Mouse (Mus musculus) urinary bladder, postnatal 36 days (tissue): ENCODE data around the gene Smoc1.

ENCODE experiments used
- DNase-seq, 2 experiments: peaks; one replicate each; pipeline ENCODE4 v3.0.0; 2022; ENCODE audit warnings: low spot score in 2 of 2, mixed read lengths in 1 of 2

Gene Smoc1

DNA sequence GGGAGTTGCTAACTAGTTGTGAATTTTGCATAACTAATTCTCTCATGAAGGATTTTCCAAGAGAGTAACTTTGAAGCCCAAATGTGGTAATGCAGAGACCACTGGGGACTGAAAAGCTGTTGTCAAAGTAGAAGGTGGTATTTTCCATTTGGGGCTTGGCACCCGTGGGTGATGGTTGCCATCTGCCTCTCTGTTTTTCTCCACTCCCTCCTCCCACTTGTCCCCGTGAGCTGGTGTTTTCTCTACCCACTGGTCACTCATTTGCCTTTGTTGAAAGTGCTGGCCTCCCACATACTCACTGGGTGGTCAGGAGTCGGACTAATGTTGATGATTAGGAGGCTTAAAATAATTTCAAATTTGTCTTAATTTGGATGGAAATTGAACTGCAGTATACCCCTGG, 104.1 kb downstream of the Smoc1 start:
- DNase-seq, result no peak

DNA sequence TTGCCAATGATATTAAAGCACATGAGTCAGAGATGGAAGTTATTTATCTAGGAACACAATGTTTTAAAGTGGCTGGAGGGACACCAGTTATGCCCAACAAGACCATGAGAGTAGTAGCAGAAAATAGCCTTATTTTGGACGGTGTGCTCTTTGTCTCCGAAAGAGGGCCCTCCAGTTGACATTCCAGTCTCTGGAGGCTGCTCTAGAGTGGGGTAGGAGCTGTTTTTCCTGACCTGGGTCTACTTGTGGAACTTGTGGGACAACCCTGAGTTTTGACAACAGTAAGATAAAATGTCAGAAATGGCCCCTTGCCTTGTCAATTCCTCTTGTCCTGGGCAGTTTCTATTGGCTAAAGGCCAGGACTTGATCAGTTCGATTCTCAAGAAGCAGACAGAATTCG, 104.5 kb downstream of the Smoc1 start:
- DNase-seq, result no peak

GRCm38 (mm10) chr12:81133055-81133665, 106.6 kb downstream of the Smoc1 start:
- peak in 1 of 2 experiments; percentile 13 for DNase-seq

GRCm38 (mm10) chr12:81138217-81138616, 111.6 kb downstream of the Smoc1 start:
- DNase-seq, result no peak

DNA sequence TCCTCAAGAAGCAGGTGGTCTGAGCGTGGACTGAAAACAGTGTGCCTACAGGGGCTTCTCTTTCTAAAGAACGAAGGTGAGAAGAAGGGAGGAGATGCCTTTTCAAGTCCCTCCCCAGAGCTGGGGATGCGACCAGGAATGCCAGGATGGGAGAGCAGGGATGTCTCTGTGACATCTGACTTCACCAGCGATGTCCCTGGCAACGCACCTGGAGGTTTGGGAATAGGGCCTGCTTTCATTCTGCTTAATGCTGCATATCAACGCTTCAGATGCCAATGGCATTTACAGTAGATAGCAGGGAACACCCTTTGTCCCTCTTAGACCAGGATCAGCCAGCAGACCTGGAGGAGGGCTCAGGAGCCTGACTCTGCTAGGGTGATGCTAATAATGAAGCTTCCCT, 112.9 kb downstream of the Smoc1 start:
- no peak for DNase-seq

DNA sequence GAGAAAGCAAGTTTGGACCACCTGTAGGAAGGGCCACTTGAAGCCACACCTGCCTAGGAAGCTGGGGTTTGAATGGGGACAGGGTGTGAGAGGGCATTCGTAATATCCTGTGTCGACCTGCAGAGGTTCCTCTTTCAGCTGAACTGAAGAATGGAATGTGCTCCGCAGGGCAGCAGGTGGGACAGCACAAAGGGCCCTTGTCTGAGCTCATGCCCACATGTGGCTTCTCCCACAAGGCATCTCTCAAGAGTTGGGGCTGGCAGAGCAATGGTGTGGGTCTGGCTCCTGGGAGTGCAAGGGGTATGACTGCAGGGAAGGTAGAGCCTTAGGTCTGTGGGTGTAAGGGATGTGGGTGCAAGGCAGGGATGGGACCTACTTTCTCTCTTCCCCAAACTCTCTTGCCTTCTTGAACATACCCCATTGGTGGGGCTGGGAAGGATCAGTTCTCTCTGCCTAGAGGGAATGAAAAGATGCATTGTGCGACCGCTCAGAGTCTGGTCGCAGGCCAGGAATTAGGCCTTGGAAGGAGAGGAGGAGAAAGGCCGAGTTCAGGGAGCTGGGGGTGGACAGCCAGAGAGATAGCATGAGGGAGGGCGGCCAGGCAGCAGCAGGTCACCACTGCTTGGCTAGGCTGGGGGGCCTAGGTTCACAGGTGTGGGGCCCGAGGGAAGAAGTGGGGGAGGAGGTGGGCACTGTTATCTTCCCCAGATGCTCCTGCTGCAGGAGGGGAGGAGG, 114.2 kb downstream of the Smoc1 start:
- DNase-seq, result no peak

GRCm38 (mm10) chr12:81141329-81141711, 114.7 kb downstream of the Smoc1 start:
- no peak for DNase-seq

DNA sequence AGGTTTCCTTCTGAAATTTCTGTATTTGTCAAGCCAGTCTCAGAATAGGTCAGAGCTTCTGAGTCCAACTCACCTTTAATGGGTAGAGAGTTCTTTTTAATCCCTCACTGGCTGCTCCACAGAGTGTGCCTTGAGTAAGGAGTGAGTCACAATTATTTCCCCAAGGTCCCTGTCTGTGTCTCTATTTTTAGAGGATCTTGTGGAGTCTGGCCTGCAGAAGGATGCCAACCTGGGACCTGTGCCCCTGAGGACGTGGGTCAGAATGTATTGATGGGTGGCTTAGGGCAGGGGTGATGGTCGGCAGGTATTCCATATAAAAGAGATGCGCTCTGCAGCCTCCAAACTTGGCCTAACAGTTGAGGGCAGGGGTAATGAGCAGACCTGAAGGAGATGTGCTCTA, 115.6 kb downstream of the Smoc1 start:
- DNase-seq, result no peak

- no peak for DNase-seq
Measured at GRCm38 (mm10) chr12:81144201-81144600, 117.6 kb downstream of the Smoc1 start.

GRCm38 (mm10) chr12:81146417-81147180, 120.0 kb downstream of the Smoc1 start:
- no peak for DNase-seq

- no peak for DNase-seq
Measured at GRCm38 (mm10) chr12:81147956-81148355, 121.3 kb downstream of the Smoc1 start.

DNA sequence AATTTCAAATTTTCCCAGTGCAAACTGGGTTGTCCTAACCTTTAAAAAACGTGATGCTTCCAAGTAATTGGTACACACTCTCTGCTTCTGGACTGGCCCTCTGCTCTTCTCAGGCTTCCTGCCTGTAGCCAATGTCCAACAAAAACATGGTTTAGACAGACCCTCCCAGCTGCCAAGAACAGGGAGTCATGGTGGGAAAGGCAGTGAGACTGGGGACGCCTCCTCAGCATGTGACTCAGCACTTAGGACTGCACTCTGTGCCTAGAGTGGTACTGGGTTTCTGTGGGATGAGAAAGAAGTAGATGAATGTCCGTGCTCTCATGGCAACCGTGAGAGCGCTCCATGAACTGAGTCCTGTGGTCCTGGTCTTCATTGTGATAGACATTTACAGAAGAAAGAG, 124.3 kb downstream of the Smoc1 start:
- no peak for DNase-seq

DNA sequence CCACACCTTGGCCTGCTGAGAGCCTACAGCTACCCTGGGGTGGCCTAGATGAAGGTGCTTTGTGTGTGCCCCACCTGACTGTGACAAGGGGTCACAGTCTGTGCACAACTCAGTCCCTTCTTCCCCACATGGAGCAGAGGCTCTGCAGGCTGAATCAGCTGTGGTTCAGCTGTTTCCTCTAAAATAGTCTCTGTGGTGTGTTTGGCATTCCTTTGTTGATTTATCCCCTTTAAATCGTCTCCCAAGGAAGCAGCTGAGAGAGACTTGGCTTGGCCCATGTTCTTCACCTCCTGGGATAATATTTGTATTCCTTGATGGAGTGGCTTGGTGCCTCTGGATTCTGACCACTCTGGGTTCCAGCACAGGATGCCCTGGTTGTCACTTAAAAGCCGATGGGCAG, 125.5 kb downstream of the Smoc1 start:
- DNase-seq, result no peak

GRCm38 (mm10) chr12:81155675-81156074, 129.1 kb downstream of the Smoc1 start:
- peak; percentile 20 to 44 for DNase-seq

DNA sequence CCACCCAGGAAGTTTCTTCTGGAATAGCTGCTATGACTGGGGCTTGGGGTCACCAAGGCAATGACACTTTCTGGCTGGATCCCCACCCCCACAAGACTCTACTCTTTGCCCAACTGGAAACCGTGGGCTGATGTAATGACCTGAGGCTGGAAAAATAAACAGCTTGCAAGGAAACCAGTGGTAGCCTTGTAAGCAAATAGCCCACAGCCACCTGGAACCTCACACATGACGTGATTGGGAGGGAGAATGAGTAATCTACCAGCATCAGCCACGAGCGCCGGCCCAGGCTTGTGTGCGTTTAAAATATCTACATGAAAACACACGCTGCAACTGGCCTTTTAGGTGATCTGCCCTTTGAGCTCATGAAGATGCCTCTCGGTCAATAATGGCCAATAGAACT, 130.2 kb downstream of the Smoc1 start:
- no peak for DNase-seq

DNA sequence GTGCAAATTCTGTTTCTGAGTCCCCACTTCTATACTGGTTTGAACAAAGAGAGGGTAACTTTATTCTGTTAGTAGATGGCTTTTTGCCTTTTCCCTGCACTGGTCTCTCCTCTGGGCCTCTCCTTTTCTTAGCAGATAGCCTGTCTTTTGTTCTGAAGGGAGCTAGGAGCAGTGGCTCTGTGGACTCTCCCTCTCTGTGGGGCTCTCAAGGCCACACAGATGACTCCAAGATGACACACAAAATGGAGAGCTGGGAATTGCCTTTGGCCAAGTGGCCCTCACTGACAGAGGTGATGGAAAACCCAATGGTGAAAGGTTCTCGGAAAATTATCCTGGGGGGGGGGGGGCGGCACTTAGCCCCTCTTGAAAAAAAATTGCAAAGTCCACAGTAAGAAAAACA, 133.3 kb downstream of the Smoc1 start:
- no peak for DNase-seq

DNA sequence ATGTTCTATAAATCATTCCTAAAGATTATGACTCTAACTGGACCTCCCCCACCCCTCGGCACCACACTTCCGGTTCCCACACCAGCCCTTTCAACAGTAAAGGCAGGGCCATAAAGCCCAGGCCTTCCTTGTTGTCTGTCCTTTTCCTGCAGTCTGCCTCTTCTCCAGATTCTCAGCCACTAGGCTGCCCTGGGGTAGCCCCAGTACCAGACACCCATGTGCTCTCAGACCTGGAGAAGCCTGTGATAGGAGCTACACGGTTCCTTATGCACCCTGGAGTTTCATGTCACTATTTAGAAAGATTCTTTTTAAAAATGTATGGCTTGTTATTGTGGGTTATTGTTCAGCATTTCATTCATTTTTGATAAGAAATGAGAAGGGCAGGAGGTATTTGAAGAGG, 133.8 kb downstream of the Smoc1 start:
- DNase-seq, result no peak

DNA sequence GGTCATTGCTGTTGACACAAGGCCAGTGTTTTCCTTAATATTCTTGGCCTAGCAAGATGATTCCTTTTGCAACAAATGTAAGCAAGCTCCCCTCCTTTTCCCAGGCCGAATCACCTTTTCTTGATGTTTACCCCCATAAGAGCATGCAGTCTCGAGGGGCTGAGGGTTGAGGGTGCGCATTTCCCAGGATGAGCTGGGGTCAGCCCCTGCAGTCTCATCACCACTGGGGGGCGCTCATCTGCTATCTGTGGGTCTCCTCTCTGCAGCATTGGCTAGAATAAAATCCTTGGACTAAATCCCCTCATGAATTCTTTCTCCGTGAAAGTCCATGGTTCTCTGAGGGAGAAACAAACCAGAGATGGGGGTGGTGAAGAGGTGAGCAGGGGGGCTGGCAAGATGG, 134.2 kb downstream of the Smoc1 start:
- DNase-seq, result no peak

GRCm38 (mm10) chr12:81161282-81161681, 134.7 kb downstream of the Smoc1 start:
- no peak for DNase-seq

GRCm38 (mm10) chr12:81163131-81163530, 136.5 kb downstream of the Smoc1 start:
- no peak for DNase-seq

DNA sequence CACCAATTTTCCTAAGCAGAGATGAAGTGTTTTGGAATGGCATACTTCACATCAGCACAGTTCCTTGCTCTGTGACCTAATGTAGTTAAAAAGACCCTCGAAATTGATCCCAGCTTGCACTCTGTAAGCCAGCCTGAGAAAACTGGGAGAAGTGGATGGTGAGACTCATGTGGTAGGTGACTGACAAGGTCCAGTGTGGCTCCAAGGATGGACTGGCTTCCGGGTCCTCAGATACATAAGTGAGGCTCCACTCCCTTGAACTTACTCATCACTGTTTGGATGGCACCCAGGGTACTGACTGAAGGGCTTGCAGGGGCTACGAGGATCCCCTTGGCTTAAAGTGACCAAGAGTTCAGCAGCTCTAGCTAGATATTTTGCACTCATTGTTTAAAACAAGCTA, 137.0 kb downstream of the Smoc1 start:
- DNase-seq, result no peak

GRCm38 (mm10) chr12:81166092-81166491, 139.5 kb downstream of the Smoc1 start:
- DNase-seq, result no peak

- DNase-seq, result no peak
Measured at GRCm38 (mm10) chr12:81166615-81167014, 140.0 kb downstream of the Smoc1 start.
